Mouse (Mus musculus) lung, postnatal 4 days (tissue): ENCODE results near the gene Ttc36.
"Not testable (repeated sequence)": the region's sequence is repeated elsewhere in the genome, so short reads cannot be mapped to it uniquely, and the experiment has no call there.

Source experiments
- DNase-seq, 2 experiments: peaks; one replicate each; pipeline ENCODE4 v3.0.0; 2021

The Ttc36 gene

GRCm38 (mm10) chr9:44772392-44772749 lies 30.5 kb downstream of the Ttc36 start:
- no peak for DNase-seq

GRCm38 (mm10) chr9:44771376-44771775 lies 31.5 kb downstream of the Ttc36 start:
- DNase-seq = no peak

GRCm38 (mm10) chr9:44768029-44768394 lies 34.9 kb downstream of the Ttc36 start:
- DNase-seq = not testable (repeated sequence)

- peak; percentile 88 to 90 for DNase-seq
Measured at GRCm38 (mm10) chr9:44767101-44768028, 35.5 kb downstream of the Ttc36 start, which contains the start of the genes Arcn1 and Ift46. TSS of gene Arcn1 (minus strand) at chr9:44767845. TSS of gene Ift46 (plus strand) at chr9:44767908.

GRCm38 (mm10) chr9:44760873-44761272 lies 42.0 kb downstream of the Ttc36 start:
- DNase-seq = no peak
